Mouse (Mus musculus) bone marrow macrophage, adult 2 months (primary cell): ENCODE data around the gene Akt1s1.

Source experiments
- CTCF ChIP-seq: IDR thresholded peaks from 2 replicates; pipeline ENCODE4 v1.5.1; 2012; ENCODE audit warnings: low read depth, mild to moderate bottlenecking, low read length, moderate library complexity
- POLR2A ChIP-seq: IDR thresholded peaks from 2 replicates; pipeline ENCODE4 v1.6.1; 2012; ENCODE audit warnings: mild to moderate bottlenecking, low read depth, low read length, borderline replicate concordance

- TF ChIP-seq CTCF (no peak), POLR2A (no peak)
These were observed 29.4 kb upstream of the Akt1s1 start for GRCm38 (mm10) chr7:44819391-44819790.
